Mouse (Mus musculus) forebrain, embryonic 14.5 days (tissue): Measurements from ENCODE around the gene Hspb11. TPM values are rescaled to one million over a fixed set of nuclear protein-coding genes. Genes with fewer than 3 reads are reported as not detected.

Source experiments
- ATAC-seq: fragments of 200-750 bp; cut with Nextera tagmentation; 2 replicates; pipeline ENCODE4 v1.8.0; 2017; ENCODE audit warnings: mild to moderate bottlenecking, moderate library complexity
- DNase-seq: peaks from one replicate; pipeline ENCODE4 v3.0.0-alpha.2; 2015; ENCODE audit warnings: low spot score
- H3K27ac ChIP-seq: fragments of 300-500 bp; sonication (generic); 2 replicates; pipeline ENCODE4 v1.5.1; 2014; ENCODE audit warnings: low read depth, mild to moderate bottlenecking, control low read depth, low read length, moderate library complexity
- H3K27me3 ChIP-seq: fragments of 300-500 bp; sonication (generic); replicated peaks from 2 replicates; pipeline ENCODE4 v1.6.1; 2014; ENCODE audit warnings: low read length, control low read depth, mixed read lengths; ENCODE audit not compliant: control insufficient read depth, insufficient read depth
- H3K36me3 ChIP-seq: fragments of 300-500 bp; sonication (generic); 2 replicates; pipeline ENCODE4 v1.6.1; 2014; ENCODE audit warnings: low read length, control low read depth; ENCODE audit not compliant: control insufficient read depth, insufficient read depth
- H3K4me1 ChIP-seq: fragments of 300-500 bp; sonication (generic); 2 replicates; pipeline ENCODE4 v1.6.1; 2014; ENCODE audit warnings: antibody characterized with exemption, low read length, control low read depth; ENCODE audit not compliant: control insufficient read depth, insufficient read depth
- H3K4me2 ChIP-seq: fragments of 300-500 bp; sonication (generic); 2 replicates; pipeline ENCODE4 v1.6.1; 2014; ENCODE audit warnings: mild to moderate bottlenecking, control low read depth, low read length
- H3K4me3 ChIP-seq: fragments of 300-500 bp; sonication (generic); 2 replicates; pipeline ENCODE4 v1.5.1; 2014; ENCODE audit warnings: low read depth, low read length, control low read depth
- H3K9ac ChIP-seq: fragments of 300-500 bp; sonication (generic); 2 replicates; pipeline ENCODE4 v1.6.1; 2014; ENCODE audit warnings: mild to moderate bottlenecking, low read length, control low read depth, moderate library complexity
- H3K9me3 ChIP-seq: fragments of 300-500 bp; sonication (generic); replicated peaks from 2 replicates; pipeline ENCODE4 v1.6.1; 2016; ENCODE audit warnings: low read length, control low read depth, mixed read lengths; ENCODE audit not compliant: control insufficient read depth
- WGBS: fragments of 180-500 bp; shearing (Covaris S2); extraction: QIAGEN DNeasy Blood & Tissue Kit; methylation state at CpG from one replicate; pipeline ENCODE4 v1.1.7; 2014; 5-methylcytosine and 5-hydroxymethylcytosine counted together
- polyA plus RNA-seq: library from polyadenylated mRNA; unstranded; fragments of >200 nt; fragmentation: Nextera tagmentation; extraction: Ambion mirVana; gene quantifications from 2 replicates; pipeline ENCODE4 v1.2.1, GENCODE M21; 2014

Gene Hspb11
- polyA plus RNA-seq, 1 experiment from 2014 or later, result 40.8 TPM

DNA sequence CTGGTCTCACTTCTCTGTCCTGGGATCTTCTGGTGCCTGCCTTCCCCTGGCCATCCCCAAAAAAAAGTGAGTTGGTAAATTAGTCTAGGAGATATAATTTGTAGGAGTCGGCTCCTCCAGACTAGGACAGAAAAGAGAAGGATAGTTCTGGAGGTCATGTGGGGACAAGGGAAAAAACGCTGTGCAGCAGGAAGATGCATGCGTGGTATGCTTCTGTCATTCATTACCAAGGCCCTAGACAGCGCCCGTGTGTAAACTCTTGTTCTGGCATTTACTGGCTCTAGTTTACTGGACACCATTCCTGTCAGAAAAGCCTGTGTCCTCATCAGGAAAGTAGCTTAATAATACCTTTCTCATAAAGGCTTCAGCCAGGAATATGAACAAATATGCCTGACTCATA, 21.1 kb downstream of the Hspb11 start:
- no peaks in the 10 kb centered on the region for H3K9me3 ChIP-seq
- H3K36me3 ChIP-seq, result no peaks in the 10 kb centered on the region
- DNase-seq (no peak), ATAC-seq (no peak)
- H3K27ac ChIP-seq, result no peak overlapping the region
- H3K4me2 ChIP-seq, result no peak overlapping the region
- 92% methylated on average over 5 of the region's 5 CpGs for WGBS
- no peaks in the 10 kb centered on the region for H3K27me3 ChIP-seq
- H3K4me1 ChIP-seq, result peaks cover 2% of the 10 kb centered on the region; the same call in 1 of the 2 replicates
- no peak overlapping the region for H3K9ac ChIP-seq
- no peak overlapping the region for H3K4me3 ChIP-seq

DNA sequence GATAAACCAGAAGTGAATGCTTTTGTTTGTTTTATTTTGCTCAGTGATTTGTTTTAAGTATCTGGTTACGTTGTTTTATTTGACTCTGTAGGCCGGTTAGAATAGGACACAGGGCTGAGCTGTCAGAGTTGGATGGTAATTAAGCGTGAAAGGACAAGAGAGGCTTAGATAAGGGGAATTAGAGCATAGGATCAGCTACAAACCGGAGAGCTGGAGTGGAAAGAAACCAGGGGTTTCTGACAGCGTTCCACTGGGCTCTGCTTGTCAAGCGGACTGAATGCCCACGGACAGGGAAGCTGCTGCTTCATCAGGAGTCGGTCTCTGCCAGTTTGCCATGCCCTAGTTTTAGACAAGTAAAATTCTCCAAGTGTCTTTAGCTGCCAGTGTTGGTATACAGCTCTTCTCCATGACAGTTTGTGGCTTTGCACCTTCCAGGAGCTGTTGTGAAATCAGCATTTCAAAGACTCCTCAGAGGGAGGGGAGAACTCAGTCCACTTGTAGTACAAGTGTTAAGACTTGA, 24.9 kb downstream of the Hspb11 start:
- peak; percentile 46 for DNase-seq
- WGBS, result 4% methylated on average over 8 of the region's 8 CpGs
- Histone ChIP-seq H3K4me1 (peaks cover 2% of the 10 kb centered on the region; the same call in 1 of the 2 replicates), H3K4me2 (no peak overlapping the region), H3K9ac (no peak overlapping the region), H3K9me3 (no peaks in the 10 kb centered on the region), H3K27ac (no peak overlapping the region), H3K27me3 (no peaks in the 10 kb centered on the region), H3K36me3 (peaks cover 6% of the 10 kb centered on the region), H3K4me3 (no peak overlapping the region)
- no peak; the same call in 1 of the 2 replicates for ATAC-seq

- Histone ChIP-seq H3K27me3 (no peaks in the 10 kb centered on the region), H3K9me3 (no peaks in the 10 kb centered on the region), H3K27ac (no peak overlapping the region), H3K4me2 (no peak overlapping the region), H3K4me3 (no peak overlapping the region), H3K4me1 (peaks cover 2% of the 10 kb centered on the region; the same call in 1 of the 2 replicates), H3K36me3 (peaks cover 6% of the 10 kb centered on the region), H3K9ac (no peak overlapping the region)
- WGBS, result 80% methylated on average over 7 of the region's 7 CpGs
- ATAC-seq (no peak), DNase-seq (no peak)
These were observed 27.6 kb downstream of the Hspb11 start for GRCm38 (mm10) chr4:107280843-107281475.

- no peaks in the 10 kb centered on the region for H3K9me3 ChIP-seq
- H3K4me1 ChIP-seq, result no peaks in the 10 kb centered on the region
- no peak overlapping the region for H3K27ac ChIP-seq
- H3K9ac ChIP-seq, result no peak overlapping the region
- no peaks in the 10 kb centered on the region for H3K36me3 ChIP-seq
- no peak overlapping the region for H3K4me2 ChIP-seq
- 88% methylated on average over 3 of the region's 3 CpGs for WGBS
- H3K27me3 ChIP-seq, result no peaks in the 10 kb centered on the region
- H3K4me3 ChIP-seq, result no peak overlapping the region
- no peak for DNase-seq
- no peak for ATAC-seq
These were observed 32.2 kb downstream of the Hspb11 start for GRCm38 (mm10) chr4:107285446-107286200.

DNA sequence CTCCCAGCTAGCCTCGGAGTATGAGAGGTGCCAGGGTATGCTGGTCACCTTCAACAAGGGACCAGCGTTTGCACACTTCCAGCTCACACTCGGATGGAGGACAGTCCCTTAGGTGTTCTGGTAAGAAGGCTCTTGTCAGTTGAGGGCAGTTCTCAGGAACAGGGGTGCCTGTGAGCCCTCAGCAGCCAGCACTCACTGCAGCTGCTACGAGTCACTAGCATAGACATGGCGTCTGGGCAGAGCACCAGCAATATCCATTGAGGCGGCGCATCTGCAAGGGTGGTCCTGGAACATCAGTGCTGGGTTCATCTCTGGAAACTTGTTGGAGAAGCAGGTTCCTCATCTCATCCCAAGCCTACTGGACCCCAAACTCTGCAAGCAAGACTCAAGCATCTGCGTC, 33.0 kb downstream of the Hspb11 start:
- ATAC-seq (no peak), DNase-seq (no peak)
- WGBS, result 94% methylated on average over 8 of the region's 8 CpGs

GRCm38 (mm10) chr4:107287517-107287916, 34.1 kb downstream of the Hspb11 start:
- 79% methylated on average over 2 of the region's 2 CpGs for WGBS
- Histone ChIP-seq H3K27me3 (no peaks in the 10 kb centered on the region), H3K4me1 (no peaks in the 10 kb centered on the region), H3K36me3 (no peaks in the 10 kb centered on the region), H3K9ac (no peak overlapping the region), H3K9me3 (no peaks in the 10 kb centered on the region), H3K4me2 (no peak overlapping the region), H3K4me3 (no peak overlapping the region), H3K27ac (no peak overlapping the region)
- ATAC-seq (no peak), DNase-seq (no peak)

More for the DNA sequence above, 33.0 kb downstream of the Hspb11 start:
- Histone ChIP-seq H3K36me3 (no peaks in the 10 kb centered on the region), H3K9me3 (no peaks in the 10 kb centered on the region), H3K4me1 (no peaks in the 10 kb centered on the region), H3K4me3 (no peak overlapping the region), H3K27me3 (no peaks in the 10 kb centered on the region), H3K27ac (no peak overlapping the region), H3K9ac (no peak overlapping the region), H3K4me2 (no peak overlapping the region)

DNA sequence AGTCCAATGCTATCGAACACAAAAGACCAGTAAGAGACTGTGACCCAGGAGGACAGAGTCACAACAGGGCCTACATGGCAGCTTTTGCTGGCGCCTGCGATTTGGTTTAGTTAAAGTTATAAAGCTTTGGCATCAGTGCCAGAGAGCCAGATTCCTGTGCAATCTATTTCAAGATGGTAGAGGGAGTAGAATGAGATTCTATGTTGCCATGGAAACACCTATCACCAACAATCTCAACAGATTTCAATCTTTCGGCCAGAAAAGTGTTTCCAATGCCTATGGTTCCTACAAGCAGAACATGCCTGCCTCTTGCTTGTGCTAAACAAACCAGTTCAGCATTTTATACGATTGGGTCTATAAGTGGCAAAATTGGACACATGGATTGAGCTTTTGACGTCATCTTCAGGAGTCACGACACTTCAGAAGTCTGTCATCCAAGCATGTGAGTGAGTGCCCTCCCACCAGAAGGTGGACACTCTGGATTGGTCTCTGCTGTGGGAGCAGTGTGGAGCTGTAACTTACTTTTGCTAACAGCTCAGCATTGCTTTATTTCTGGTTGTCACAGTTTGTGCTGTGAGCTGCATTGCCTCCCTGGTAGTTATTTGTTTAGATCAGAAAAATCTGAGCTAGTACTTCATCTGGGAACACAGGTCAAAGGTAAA, 38.3 kb downstream of the Hspb11 start:
- Histone ChIP-seq H3K4me2 (no peak overlapping the region), H3K4me1 (no peaks in the 10 kb centered on the region), H3K4me3 (no peak overlapping the region), H3K9ac (no peak overlapping the region), H3K27ac (no peak overlapping the region), H3K9me3 (no peaks in the 10 kb centered on the region), H3K27me3 (no peaks in the 10 kb centered on the region), H3K36me3 (no peaks in the 10 kb centered on the region)
- 89% methylated on average over 7 of the region's 7 CpGs for WGBS
- peak; percentile 51 for DNase-seq
- ATAC-seq, result no peak

DNA sequence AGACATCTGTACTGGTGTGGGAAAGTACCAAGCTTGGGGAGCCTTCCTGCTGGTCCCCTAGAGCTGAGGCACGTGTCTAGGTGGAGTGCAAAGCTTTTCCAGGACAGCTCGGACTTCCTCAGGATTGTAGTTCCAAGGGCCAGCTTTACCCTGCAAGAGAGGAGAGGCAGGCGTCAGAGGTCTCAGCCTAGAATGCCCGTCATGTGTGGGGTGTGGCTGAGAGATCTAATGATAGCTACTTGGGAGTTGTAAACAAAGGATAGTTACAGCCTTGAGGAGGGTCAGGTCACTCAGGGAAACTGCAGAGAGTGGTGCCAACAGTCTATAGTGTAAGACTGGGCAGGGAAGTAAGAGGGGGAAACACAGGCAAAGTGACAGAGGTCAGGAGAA, 38.9 kb downstream of the Hspb11 start:
- no peaks in the 10 kb centered on the region for H3K9me3 ChIP-seq
- ATAC-seq (no peak), DNase-seq (no peak)
- H3K4me3 ChIP-seq, result no peak overlapping the region
- H3K36me3 ChIP-seq, result no peaks in the 10 kb centered on the region
- no peak overlapping the region for H3K9ac ChIP-seq
- H3K27me3 ChIP-seq, result no peaks in the 10 kb centered on the region
- 66% methylated on average over 4 of the region's 4 CpGs for WGBS
- H3K4me2 ChIP-seq, result no peak overlapping the region
- H3K27ac ChIP-seq, result no peak overlapping the region
- no peaks in the 10 kb centered on the region for H3K4me1 ChIP-seq
